Mouse (Mus musculus) cerebellum, postnatal 36 days (tissue): Measurements from ENCODE around the gene Slc45a2.

Experiments used
- DNase-seq, 2 experiments: peaks; one replicate each; pipeline ENCODE4 v3.0.0; 2021 to 2022; ENCODE audit warnings: mixed read lengths in 2 of 2

Slc45a2 gene

DNA sequence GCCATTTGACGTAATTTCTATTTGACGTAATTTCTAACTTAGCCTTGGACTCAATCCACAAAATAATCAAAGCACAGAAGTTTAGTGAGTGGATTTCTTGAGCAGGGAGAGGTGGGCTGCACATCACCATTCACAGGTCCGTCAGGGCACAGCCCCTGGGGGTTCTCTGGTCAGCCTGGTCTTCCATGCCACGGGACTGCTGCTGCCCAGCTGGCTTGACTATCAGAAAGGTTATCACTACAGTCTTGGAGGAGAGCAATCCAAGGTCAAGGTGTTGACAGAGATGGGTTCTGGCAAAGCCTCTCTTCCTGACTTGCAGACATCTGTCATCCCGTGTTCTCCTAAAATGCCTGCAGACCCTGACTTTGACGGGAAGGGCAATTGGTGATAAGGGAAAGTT is 4.1 kb downstream of the Slc45a2 start:
- DNase-seq: no peak

DNA sequence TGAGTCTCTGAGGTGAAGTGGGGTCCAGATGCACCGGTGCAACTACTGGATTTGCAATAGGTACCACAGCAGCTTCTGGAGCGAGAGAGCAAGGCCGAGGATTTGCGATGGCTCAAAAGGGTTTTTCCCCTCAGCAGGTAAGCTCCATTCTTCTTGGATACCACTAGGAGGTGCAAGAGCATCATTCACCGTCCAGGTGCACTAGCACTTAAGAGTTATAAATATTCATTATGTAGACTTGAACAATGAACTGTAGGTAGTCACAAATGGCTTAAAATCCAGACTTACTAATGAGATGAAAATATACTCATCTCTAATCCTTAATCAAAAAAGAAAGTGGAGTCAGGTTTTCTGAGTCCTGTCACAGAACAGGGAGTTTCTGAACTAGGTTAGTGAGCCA is 8.2 kb downstream of the Slc45a2 start:
- DNase-seq: no peak

DNA sequence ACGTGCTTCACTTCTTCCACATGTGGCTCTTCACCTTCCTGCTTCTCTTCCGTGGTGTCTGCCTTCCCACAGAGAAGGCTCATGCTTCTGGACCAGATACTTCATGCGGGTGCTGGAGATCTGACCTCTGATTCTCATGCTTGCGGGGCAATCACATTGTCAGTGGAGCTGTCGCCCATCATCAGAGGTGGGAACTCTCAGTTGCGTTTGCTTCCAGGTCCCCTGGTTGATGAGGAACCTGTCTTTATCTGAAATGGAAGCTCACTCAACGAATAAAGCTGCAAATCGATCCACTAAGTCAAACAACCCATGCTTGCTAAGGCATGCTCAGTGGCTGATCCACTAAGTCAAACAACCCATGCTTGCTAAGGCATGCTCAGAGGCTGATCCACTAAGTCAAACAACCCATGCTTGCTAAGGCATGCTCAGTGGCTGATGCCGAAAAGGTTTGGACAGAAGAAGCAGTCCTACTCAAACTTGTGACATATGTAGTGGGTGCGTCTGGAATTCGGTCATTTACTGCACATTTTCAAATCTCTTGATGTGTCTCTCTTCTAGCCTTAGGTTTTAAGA is 10.5 kb downstream of the Slc45a2 start:
- no peak for DNase-seq

DNA sequence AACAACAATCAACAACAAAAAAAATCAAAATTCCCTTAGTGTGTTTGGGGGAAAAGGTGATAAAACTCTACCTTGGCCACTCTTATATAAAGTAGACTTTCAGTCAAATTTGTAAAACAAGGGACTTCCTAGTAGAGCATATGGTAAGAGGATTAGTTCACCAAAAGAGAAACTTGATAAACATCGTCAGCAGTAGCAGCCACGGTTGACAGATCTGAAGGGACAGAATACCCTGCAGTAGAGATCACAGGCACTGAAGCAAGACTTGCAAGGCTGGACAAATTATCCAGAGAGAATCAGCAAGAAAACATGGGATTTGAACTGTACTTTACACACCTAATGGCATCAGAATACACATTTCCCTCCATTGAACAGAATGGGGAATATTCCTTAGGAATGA is 14.4 kb downstream of the Slc45a2 start:
- no peak for DNase-seq

DNA sequence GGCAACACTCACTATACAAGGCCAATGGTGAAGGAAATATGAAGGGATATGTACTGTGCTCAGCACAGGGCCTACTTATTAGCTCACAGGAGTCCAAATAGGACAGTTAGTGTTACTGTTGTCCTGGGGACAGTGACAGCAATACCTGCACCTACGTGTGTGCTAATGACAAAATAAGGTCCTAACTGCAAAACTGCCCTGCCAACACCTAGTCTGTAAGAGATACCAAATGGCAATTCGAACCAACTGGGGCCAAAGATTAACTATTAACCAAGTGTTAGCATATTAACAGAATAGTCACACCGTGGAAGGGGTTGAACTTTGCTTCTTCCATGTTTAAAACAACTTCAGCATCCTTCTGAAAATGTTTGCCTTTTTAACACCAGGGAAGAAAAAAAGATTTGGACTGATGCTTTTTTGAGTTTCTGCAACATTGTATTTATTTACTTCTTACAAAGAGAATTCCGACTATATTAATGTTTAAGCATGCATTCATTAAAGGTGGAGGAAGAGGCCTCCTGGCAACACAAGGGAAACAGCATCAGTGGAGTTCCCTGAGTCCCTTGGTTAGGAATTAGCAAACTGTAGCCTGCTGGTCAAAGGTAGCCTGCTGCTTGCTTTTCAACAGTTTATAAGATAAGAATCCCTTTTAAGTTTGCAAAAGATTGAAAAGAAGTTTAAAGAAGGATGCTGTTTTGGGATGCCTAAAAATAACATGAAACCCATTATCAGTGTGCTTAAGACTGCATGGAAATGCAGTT is 26.5 kb downstream of the Slc45a2 start:
- DNase-seq: no peak

DNA sequence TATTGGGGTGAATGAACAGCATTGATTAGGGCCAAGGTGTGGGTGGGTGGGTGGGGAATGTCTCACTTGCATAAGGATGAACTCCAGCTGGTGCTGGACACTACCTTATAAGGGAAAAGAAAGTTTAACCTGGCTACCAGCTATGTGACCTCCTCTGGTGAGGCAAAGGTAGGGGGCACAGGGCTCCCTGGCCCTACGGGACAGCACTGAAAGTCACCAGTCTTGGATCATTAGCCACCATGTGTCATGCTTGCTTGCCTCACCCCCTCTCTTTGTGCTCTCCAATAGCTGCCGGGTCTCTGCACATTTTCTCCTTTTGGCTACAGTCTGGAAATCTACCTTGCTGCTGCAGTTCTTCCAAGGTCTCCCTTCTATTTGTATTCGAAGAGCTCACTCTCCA is 29.7 kb downstream of the Slc45a2 start:
- DNase-seq: no peak

DNA sequence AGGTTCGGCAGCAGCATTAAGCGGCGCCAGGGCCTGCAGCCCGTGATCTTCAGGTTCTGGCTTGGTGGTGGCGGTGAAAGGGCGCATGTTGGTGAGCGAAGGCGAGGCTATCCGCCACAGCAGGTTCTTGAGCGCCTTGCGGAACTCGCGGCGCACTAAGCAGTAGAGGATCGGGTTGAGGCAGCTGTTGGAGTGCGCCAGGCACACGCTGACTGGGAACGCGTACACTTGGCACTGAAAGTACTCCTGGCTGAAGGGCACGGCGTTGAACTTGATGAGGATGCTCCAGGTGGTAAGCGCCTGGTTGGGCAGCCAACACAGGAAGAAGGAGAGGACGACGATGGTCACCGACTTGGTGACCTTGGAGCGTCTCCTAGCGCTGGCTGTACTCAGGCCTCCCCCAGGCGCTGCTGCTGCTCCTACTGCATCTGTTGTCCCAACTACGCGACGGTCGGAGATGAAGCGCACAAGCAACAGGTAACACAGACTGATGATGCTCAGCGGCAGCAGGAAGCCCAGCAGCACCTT is 35.5 kb downstream of the Slc45a2 start:
- DNase-seq: no peak

DNA sequence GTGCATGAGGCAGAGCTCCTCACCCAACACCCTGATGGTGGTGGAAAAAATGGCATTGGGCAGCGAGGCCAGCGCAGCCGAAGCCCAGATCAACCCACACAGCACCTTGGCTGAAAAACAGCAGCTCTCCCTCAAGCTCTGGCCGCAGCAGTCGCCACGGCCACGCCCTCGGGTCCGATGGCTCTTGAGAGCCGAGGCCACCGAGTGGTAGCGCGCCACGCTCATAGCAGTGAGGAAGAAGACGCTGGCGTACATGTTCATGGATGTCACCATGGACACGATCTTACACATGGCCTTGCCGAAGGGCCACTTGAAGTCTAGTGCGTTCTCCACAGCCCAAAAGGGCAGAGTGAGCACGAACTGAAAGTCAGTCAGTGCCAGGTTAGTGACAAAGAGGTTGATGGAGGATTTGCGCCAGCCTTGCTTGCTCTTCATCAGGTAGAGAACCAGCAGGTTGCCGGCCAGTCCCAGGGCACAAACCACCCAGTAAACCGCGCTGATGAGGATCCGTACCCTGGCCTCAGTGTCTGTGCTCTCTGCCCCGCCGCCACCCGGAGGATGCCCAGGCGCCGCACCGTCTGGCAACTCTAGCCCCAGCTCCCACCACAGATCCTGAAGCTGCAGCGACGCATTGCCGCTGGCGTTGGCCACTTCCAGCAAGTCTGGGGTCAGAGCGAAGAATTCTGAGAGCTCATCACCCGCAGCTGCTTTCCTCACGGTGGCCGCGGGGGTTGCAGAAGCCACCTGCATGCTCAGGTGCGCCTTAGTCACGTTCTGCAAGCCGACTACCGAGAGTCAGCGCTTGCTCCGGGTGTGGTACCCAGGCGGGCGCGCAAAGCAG is 36.2 kb downstream of the Slc45a2 start:
- no peak for DNase-seq

DNA sequence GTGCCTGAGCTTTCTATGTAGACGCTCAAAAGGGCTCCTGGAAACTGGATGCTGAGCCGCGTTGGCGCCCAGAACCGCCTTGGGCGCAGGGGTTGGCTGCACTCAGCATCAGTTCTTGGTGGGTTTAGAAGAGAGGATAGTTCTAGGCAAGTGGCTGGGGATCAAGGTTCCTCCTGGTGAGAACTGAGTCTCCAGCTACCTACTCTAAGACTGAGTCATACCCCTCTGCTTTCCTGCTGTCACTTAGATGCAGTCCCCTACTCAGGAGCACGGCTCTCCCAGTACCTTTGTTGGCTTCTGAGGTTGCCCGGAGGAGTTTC is 36.8 kb downstream of the Slc45a2 start:
- no peak for DNase-seq

DNA sequence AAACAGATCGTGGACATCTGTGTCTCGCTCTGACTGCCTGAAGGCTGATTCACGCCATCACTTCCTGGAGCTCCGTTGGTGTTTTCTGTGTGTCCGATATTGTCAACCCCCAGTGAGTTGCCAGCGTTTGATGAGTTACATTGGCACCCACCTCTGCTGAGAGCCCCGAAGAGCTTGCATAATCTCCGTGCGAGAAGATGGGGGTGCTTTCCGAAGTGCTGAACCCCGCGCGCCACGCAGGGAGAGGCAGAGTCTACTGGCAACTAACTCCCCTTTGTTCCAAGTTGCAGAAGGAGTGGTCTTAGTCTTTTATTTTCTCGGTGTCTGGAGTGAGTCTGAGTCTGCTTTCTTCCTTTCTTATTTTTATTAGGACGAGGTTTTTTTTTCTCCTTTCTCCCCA is 37.2 kb downstream of the Slc45a2 start, which contains the start of gene Rxfp3:
TSS of gene Rxfp3 (minus strand) at position 281 of the 400 bp plus-strand sequence.
- DNase-seq: no peak

DNA sequence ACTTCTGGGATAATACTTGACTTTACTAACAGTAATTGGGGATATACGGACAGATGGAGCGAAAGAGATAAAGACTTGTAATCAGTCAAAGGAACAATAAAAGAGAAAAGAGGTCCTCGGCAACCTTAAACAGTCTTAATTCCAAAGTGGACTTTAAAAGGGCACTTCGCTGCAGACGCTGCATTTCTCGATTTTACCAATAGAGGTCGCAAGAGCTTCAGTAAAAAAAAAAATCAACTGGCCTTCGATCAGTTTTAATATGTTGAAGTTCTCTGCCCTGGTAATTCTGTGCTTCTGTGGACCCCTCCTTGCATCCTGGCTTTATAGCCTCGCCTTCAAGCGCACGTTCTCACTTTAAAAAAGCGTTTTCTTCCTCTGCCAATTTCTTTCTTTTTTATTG is 38.0 kb downstream of the Slc45a2 start:
- peak in 1 of 2 experiments; percentile 49 for DNase-seq

DNA sequence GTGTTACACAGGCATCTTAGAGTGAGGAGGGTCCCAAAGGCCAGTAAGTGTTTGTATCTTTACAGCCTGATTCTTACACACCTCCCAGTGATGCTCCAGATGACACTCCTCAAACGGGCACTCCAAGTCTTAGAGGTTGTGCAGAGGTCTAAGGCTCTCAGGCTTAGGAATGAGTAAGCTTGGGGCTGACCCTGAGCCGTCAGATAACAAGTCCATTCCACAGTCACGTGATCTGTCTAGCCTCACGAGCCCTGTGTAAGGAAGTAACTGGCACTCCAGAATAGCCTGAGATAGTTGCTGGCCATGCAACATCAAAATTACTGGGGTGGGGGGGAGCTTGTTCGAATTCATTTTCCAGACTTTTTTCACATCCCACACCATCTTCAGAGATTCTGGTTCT is 39.5 kb downstream of the Slc45a2 start:
- DNase-seq: no peak

DNA sequence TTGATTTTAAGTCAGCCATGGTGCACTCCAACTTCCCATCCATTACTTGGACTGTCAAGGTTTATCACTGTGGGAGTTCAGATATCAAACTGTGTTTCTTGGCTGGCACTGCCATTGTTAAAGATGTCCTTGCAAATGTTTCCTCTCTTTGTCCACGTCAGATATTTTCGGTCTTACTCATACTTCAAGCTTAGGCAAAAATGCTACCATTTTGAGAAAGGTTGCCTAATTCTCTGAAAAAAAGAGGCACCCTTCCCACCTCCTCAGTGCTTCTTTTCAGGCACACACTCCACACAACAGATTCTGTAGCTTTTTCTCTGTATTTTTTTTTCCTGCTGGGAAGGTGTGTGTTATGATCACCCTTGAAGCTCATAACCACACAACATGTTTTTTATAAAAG is 40.7 kb downstream of the Slc45a2 start:
- DNase-seq: no peak

DNA sequence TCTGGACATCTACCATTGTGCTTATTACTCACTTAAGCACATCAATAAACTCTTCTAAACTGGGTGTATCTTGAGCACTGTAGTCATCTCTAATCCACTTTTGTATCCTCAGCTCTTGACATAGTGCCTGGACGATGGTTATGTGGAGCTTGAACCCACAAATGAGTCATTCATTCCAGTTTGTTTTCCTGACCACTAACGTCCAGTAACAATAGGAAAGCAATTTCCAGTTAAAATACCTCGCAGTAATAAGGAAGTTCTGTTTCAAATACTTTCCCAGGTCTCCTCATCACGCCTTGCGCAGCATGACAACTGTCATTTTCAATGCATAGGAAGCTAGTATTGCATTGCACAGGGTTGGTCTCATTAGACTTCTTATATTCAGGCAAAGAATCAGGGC is 42.3 kb downstream of the Slc45a2 start:
- no peak for DNase-seq

DNA sequence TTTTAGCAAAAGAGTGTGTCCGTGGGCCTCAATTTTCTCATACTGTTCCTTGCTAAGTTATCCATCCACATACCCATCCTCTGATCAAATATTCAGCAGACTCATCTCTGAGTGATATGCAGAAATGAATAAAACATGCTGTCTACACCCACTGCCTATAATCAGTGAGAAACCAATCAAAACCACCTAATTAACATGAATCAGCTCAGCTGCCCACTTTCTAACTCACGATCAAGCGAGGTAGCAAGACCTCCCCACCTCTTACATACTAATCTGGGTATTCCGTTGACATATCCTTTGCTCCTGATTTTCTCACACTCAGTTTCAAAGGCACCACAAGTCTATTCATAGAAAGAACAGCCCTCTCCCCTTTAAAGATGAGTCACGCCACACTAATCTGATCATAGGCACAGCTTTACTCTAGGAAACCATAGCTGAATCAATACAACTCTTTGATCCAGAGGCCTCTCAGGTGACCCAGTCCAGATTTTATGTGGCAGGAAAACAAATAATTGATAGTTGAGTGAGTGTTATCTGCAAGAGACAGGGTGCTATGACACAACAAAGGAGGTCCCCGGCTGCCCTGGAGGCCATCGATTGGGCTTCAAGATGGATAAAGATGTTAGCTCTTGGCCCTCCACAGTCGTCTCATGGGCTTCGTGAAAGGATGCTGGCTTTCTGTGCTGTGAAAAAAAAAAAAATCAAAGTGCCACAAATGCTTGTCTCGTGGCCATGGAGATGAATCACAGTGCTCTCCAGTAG is 53.3 kb downstream of the Slc45a2 start:
- DNase-seq: no peak

DNA sequence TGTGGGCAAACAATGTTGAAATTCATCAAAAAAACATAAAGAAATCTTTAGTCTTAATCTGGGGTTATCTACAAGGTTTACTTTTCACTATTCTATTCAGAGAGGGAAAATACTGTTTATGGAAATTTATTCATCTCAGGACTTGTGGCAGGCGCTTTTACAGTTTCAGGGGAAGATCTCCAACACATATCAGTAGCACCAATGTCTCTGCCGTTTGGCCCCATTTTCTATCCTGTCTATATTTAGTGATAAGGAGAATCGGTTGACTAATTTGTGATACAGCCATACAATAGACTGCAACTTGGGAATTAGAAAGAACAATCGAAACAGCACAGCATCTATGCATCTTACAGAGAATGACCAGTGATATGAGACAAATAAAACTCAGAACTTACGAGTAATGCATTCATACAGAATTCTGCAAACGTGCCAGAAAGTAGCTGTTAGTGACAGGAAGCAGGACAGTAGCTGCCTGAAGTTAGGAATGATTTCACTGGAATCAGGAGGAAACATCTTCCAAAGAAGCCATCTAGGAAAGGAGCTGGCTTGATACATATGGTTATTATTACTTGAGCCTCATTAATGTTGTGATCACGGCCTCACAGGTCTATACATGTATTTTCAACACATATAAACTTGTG is 54.0 kb downstream of the Slc45a2 start:
- DNase-seq: no peak

DNA sequence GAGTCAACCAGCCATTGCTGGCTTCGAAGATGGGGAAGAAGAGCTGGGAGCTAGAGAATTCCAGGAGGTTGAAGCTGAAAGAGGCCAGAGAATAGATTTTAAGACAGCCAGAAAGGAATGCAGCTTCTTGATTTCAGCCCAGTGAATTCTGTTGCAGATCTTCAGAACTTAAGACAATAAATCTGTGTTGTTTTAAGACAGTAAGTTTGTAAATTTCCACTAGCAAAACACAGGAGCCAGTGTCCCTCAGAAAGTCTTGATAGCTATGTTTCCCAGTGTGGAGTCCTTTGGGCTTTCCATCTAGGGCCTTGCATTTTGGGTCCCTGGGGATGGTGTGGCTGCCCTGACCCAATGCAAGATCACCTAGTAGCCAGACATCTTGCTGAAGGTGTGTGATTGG is 62.4 kb downstream of the Slc45a2 start:
- no peak for DNase-seq

DNA sequence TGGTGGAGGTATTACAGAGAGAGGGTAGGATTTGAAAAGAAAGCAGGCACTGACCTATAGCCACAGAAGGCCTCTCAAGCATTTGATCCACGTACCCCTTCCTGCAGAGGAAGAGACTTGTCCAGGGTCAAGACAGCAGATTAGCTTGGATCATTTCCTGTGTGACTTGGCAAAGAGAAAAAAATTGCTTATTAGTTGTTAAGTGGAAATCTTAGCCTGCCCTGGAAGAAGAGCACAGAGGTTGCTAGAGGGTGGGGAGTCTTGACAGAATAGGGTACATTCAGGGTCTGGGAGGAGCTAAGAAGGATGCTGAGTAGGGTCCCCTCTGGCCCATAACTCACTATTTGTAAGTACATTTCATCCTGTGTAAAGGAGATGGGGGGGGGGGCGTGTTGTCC is 63.6 kb downstream of the Slc45a2 start:
- no peak for DNase-seq

DNA sequence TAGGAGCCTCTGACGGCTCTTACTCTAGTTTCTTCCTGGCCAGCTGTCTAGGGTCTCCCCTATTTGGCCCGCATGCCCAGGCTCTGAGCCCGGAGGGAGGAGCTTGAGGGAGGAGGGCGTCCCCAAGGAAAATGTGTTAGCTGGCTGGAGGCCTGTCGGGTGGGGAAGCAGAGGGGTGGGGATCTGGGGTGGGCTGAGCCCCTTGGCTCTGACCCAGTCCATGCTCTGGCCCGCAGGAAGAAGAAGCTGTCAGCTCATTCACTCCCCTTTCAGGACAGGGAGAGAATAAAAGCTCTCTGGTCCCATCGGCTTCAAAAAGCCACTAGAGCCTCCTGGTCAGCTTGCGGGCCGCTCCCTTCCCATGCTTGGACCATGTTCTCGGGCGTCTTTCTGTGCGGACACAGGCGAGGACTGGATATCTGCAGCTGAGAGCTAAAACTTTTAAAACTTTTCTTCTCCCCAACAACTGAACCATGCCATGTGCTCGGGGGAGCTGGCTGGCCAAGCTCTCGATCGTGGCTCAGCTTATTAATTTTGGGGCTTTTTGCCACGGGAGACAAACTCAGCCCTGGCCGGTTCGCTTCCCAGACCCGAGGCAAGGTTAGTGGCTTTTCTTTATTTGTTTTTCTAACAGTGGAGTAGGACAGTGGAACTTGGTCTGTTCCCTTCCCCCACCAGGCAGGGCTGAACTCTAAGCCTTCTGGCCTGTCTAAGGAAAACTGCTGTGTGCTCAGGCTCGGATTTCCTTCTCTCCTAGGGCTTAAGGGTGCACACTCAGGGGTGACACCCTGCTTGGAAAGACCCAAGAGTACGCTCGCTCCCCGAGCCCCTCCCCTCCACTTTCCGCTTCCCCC is 64.3 kb downstream of the Slc45a2 start, which contains the start of gene Adamts12:
TSS of gene Adamts12 (plus strand) at position 233 of the 854 bp plus-strand sequence.
- DNase-seq: no peak

DNA sequence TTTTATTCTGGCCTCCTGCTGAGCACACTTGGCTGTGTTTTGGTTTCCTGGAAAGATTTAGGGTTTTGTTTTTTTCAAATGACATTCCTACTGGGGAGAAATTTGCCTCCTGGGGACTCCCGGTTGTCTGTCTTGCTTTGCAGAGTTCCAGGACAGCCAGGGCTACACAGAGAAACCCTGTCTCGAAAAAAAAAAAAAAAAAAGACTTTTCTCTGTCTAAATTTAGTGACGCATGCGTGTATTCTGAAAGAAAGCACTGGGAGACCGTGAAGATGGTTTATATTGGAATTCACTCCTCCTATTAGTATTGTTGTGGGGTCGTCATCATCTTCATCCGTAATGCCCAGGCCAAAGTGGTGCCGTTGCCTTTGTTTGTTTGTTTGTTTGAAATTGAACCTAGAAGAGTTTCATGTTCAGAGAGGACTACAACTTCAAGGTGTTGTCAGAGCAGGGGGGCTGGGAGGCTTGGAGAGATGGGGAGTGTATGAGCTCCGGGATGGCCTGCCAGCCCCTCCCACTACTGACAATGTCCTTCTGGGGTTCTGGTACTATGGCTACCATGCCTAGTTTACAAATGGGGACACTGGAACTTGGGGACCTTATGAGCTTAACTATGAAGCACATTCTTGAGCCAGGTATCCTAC is 65.1 kb downstream of the Slc45a2 start:
- no peak for DNase-seq

DNA sequence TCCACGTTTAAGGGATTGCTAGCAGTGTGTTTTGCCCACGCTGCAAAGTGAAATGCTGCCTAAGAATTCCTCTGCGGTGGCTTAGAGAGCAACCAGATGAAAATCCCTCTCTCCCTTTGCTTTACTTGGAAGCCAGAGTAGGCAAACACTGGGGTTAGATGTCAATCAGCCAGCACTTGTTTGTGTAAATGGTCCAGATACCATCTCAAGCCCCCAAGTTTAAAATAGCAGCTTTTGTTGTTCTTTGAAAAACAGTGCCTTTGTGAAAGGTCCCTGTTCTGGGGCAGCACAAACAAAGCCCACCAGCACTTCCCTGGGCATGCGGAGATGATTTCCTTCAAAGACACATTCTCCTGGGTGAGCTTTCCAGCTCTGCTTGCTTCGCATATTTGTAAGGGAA is 65.8 kb downstream of the Slc45a2 start:
- DNase-seq: no peak
